Mouse (Mus musculus): Measurements from ENCODE around the gene Rftn1. TPM values are rescaled to one million over a fixed set of nuclear protein-coding genes. Genes with fewer than 3 reads are reported as not detected.

The Rftn1 gene
- total and polyA plus RNA-seq, 2 experiments from 2014 or later, result 19.7 to 44.4 TPM

DNA sequence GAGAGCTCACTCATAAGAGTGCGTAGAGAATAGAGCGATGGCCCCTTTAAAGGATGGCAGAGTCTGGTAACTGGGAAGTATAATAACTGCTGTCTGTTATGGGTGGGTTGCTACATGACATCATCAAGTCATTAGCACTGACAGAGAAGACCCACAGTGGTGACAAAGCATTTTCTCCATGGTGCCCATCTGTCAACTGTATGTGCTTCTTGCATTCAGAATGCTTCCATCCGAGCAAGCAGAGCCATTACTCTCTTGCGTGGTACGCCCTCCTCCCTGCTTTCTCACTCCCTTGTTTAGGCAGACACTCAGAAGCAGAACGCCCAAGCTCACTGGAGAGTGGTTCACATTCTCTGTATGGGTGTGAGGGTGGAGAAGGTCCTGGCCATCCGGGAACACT, 135.9 kb downstream of the Rftn1 start:
- WGBS, result 54% methylated on average over 7 of the region's 7 CpGs
- no peaks in the 10 kb centered on the region for H3K36me3 ChIP-seq (ENCODE audit: insufficient read depth, low read length)
- H3K9ac ChIP-seq (replicated peaks; ENCODE audit: low read length), result no peak overlapping the region
- DNase-seq (ENCODE audit: low spot score) (peak; percentile 68), ATAC-seq (peak; percentile 73)
- no peaks in the 10 kb centered on the region for H3K4me1 ChIP-seq (ENCODE audit: insufficient read depth, low read length)
- no peak overlapping the region for H3K4me3 ChIP-seq (ENCODE audit: low read length)
- H3K27me3 ChIP-seq (ENCODE audit: insufficient read depth, low read length), result no peaks in the 10 kb centered on the region
- H3K9me3 ChIP-seq (ENCODE audit: low read length), result no peaks in the 10 kb centered on the region
- no peak for TF ChIP-seq CTCF (IDR thresholded peaks at IDR 0.05; ENCODE audit: low read depth)
- no peak overlapping the region for H3K4me2 ChIP-seq (ENCODE audit: low read depth, low read length)
- 0 out of 2 replicates have a peak overlapping the region, but pooled peaks have one; percentile 49 for H3K27ac ChIP-seq

DNA sequence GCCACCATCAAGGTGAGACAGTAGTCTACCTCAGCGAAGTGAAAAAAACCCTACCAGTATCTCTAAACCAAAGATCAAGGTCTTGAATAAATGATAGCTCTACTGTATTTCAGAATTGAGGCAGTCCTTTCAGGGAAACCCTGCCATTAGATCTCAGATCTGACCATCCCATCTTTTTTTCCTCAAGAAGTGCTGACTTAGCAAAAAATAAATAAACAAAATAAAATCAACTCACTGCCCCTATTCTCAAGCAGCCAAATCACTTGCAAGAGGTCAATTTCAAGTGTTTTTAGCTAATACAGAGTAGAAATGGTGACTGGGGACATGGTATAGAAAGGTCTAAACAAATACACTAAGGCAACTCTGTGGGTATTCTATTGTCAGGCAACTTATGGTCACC, 136.5 kb downstream of the Rftn1 start:
- H3K4me1 ChIP-seq (ENCODE audit: insufficient read depth, low read length), result no peaks in the 10 kb centered on the region
- no peak overlapping the region for H3K27ac ChIP-seq
- no peak overlapping the region for H3K9ac ChIP-seq (replicated peaks; ENCODE audit: low read length)
- H3K4me2 ChIP-seq (ENCODE audit: low read depth, low read length), result no peak overlapping the region
- H3K4me3 ChIP-seq (ENCODE audit: low read length), result no peak overlapping the region
- 90% methylated on average over 1 of the region's 1 CpGs for WGBS
- no peaks in the 10 kb centered on the region for H3K9me3 ChIP-seq (ENCODE audit: low read length)
- H3K27me3 ChIP-seq (ENCODE audit: insufficient read depth, low read length), result no peaks in the 10 kb centered on the region
- TF ChIP-seq CTCF (IDR thresholded peaks at IDR 0.05; ENCODE audit: low read depth), result no peak
- no peak for DNase-seq (ENCODE audit: low spot score)
- no peak for ATAC-seq
- no peaks in the 10 kb centered on the region for H3K36me3 ChIP-seq (ENCODE audit: insufficient read depth, low read length)

GRCm38 (mm10) chr17:50052741-50053468, 137.6 kb downstream of the Rftn1 start:
- WGBS, result 51% methylated on average over 7 of the region's 7 CpGs
- no peak for ATAC-seq

DNA sequence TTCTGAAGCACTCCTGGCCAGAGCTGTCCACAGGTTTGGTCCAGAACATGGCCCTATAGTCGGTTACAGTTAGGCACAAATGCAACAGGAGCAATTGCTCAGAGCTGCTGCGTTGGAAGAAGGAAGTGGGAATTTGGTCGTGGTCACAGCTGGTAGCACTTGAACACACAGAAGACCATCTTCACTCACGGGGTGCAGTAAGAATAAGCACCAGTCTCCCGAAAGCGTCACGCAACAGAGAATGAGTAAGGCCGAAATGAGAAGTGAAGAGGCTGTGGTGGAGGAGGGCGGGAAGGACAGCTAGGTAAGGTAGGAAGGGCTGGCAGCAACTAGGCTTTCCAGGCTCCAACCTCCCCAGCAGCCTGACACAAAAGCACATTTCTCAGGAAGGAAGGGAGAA, 140.0 kb downstream of the Rftn1 start:
- no peak overlapping the region for H3K4me3 ChIP-seq (ENCODE audit: low read length)
- no peak for TF ChIP-seq CTCF (IDR thresholded peaks at IDR 0.05; ENCODE audit: low read depth)
- H3K27me3 ChIP-seq (ENCODE audit: insufficient read depth, low read length), result no peaks in the 10 kb centered on the region
- no peaks in the 10 kb centered on the region for H3K36me3 ChIP-seq (ENCODE audit: insufficient read depth, low read length)
- H3K27ac ChIP-seq, result no peak overlapping the region
- ATAC-seq (no peak), DNase-seq (ENCODE audit: low spot score) (no peak)
- H3K9me3 ChIP-seq (ENCODE audit: low read length), result no peaks in the 10 kb centered on the region
- no peaks in the 10 kb centered on the region for H3K4me1 ChIP-seq (ENCODE audit: insufficient read depth, low read length)
- 89% methylated on average over 9 of the region's 9 CpGs for WGBS
- H3K4me2 ChIP-seq (ENCODE audit: low read depth, low read length), result no peak overlapping the region
- no peak overlapping the region for H3K9ac ChIP-seq (replicated peaks; ENCODE audit: low read length)

More at GRCm38 (mm10) chr17:50052741-50053468, 137.6 kb downstream of the Rftn1 start:
- H3K27me3 ChIP-seq (ENCODE audit: insufficient read depth, low read length), result no peaks in the 10 kb centered on the region
- no peak overlapping the region for H3K27ac ChIP-seq
- no peak overlapping the region for H3K4me2 ChIP-seq (ENCODE audit: low read depth, low read length)
- no peak overlapping the region for H3K9ac ChIP-seq (replicated peaks; ENCODE audit: low read length)
- no peak for DNase-seq (ENCODE audit: low spot score)
- H3K4me3 ChIP-seq (ENCODE audit: low read length), result no peak overlapping the region
- no peak for TF ChIP-seq CTCF (IDR thresholded peaks at IDR 0.05; ENCODE audit: low read depth)
- no peaks in the 10 kb centered on the region for H3K9me3 ChIP-seq (ENCODE audit: low read length)
- H3K4me1 ChIP-seq (ENCODE audit: insufficient read depth, low read length), result no peaks in the 10 kb centered on the region
- H3K36me3 ChIP-seq (ENCODE audit: insufficient read depth, low read length), result no peaks in the 10 kb centered on the region

DNA sequence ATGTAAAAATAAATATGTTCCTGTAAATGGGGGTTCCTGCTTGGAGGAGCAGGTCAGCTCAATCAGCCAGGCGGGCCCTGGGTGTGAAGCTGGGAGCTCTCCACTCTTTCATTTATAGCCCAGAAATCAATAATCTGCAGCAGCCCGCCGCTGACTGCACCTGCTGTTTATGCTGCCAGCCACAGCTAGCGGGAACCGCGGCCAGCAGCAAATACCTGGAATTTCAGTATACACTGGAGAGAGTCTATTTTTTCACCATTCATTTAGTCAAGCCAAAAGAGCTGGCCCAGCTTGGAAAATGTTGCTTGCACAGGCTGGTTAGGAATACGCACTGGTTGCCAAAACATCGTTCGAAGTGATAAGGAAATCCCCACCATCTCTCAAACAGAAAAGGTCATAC, 142.3 kb downstream of the Rftn1 start:
- Histone ChIP-seq H3K4me2 (ENCODE audit: low read depth, low read length) (no peak overlapping the region), H3K9me3 (ENCODE audit: low read length) (no peaks in the 10 kb centered on the region), H3K27me3 (ENCODE audit: insufficient read depth, low read length) (no peaks in the 10 kb centered on the region), H3K27ac (no peak overlapping the region), H3K4me3 (ENCODE audit: low read length) (no peak overlapping the region), H3K36me3 (ENCODE audit: insufficient read depth, low read length) (no peaks in the 10 kb centered on the region), H3K4me1 (ENCODE audit: insufficient read depth, low read length) (no peaks in the 10 kb centered on the region), H3K9ac (replicated peaks; ENCODE audit: low read length) (no peak overlapping the region)
- peak; percentile 29 for DNase-seq (ENCODE audit: low spot score)
- no peak for TF ChIP-seq CTCF (IDR thresholded peaks at IDR 0.05; ENCODE audit: low read depth)
- no peak for ATAC-seq
- WGBS, result 57% methylated on average over 9 of the region's 9 CpGs

DNA sequence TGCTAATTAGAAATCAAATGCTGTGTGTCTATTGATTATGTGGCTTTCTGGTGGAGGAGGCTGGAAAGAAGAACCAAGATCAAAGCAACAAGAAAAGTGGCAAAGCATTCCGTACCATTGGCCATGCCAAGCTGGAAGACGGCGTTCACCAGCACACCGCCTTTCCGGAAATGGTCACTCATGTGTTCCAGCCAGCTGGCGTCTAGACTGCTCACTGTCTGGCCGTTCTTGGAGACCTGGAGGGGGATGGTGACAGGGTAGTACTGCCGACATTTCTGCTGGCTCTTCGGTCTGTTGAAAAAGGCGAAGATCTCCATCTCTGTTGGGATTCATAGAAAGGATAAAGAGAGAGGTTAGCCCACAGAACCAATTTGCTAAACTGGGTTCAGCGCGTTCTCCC, 143.3 kb downstream of the Rftn1 start:
- no peak overlapping the region for H3K4me2 ChIP-seq (ENCODE audit: low read depth, low read length)
- DNase-seq (ENCODE audit: low spot score), result peak; percentile 34
- H3K27me3 ChIP-seq (ENCODE audit: insufficient read depth, low read length), result no peaks in the 10 kb centered on the region

DNA sequence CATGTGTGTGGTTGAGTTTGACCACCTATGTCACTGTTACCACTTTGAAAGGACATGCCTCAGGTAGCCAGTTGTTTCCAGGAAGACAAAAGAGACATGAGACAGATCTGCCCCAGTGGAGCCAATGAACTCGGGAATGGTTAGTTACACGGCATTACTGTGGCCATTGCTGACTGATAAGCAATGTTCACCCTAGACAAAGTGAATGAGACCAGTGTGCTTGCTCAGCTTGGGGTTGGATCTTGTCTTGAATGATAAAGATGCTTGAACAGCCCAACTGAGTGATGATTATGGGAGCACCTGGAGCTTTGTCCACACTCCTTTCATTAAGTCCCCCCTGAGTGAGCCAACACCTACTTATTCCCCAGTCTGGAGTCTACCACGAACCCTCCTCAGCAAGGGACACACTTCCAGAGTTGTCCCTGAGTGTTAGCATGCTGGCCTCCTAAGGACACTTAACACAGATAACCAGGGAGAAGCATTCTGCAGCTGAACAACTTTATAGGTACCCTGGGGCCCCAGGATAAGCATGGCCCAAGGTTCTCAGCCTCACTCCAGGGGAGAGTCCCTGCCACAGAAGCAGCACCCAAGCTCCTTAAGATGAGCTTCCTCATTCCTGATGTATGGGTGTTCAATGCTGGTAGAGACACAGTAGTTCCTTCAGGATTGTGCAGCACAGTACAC, 149.6 kb downstream of the Rftn1 start:
- 93% methylated on average over 3 of the region's 3 CpGs for WGBS

More for the DNA sequence above, 143.3 kb downstream of the Rftn1 start:
- no peak overlapping the region for H3K27ac ChIP-seq
- no peak overlapping the region for H3K4me3 ChIP-seq (ENCODE audit: low read length)
- H3K36me3 ChIP-seq (ENCODE audit: insufficient read depth, low read length), result no peaks in the 10 kb centered on the region
- peak; percentile 48; the same call in 1 of the 2 replicates for ATAC-seq
- H3K9ac ChIP-seq (replicated peaks; ENCODE audit: low read length), result no peak overlapping the region
- H3K4me1 ChIP-seq (ENCODE audit: insufficient read depth, low read length), result no peaks in the 10 kb centered on the region
- no peak for TF ChIP-seq CTCF (IDR thresholded peaks at IDR 0.05; ENCODE audit: low read depth)
- no peaks in the 10 kb centered on the region for H3K9me3 ChIP-seq (ENCODE audit: low read length)
- 72% methylated on average over 12 of the region's 12 CpGs for WGBS

More for the DNA sequence above, 149.6 kb downstream of the Rftn1 start:
- no peak overlapping the region for H3K9ac ChIP-seq (replicated peaks; ENCODE audit: low read length)
- H3K36me3 ChIP-seq (ENCODE audit: insufficient read depth, low read length), result no peaks in the 10 kb centered on the region
- no peaks in the 10 kb centered on the region for H3K27me3 ChIP-seq (ENCODE audit: insufficient read depth, low read length)
- no peak for ATAC-seq
- H3K4me3 ChIP-seq (ENCODE audit: low read length), result no peak overlapping the region
- no peak for TF ChIP-seq CTCF (IDR thresholded peaks at IDR 0.05; ENCODE audit: low read depth)
- H3K4me1 ChIP-seq (ENCODE audit: insufficient read depth, low read length), result no peaks in the 10 kb centered on the region
- H3K27ac ChIP-seq, result no peak overlapping the region
- no peaks in the 10 kb centered on the region for H3K9me3 ChIP-seq (ENCODE audit: low read length)
- no peak overlapping the region for H3K4me2 ChIP-seq (ENCODE audit: low read depth, low read length)
- DNase-seq (ENCODE audit: low spot score), result no peak

Data from hindbrain, postnatal 0 days (tissue).